Mouse (Mus musculus) cortical plate, adult 2 months (tissue): ENCODE results near the gene Clec2i. TPM values are rescaled to one million over a fixed set of nuclear protein-coding genes. Genes with fewer than 3 reads are reported as not detected.
A peak's percentile ranks its signal among the peaks of the same experiment; 100 is the strongest.

Experiments
- H3K27ac ChIP-seq: fragments of 200-500 bp; 2 replicates; pipeline ENCODE4 v1.5.1; 2012; ENCODE audit warnings: low read length, control low read depth, inconsistent platforms; ENCODE audit not compliant: insufficient read depth
- H3K4me1 ChIP-seq: fragments of 200-500 bp; 2 replicates; pipeline ENCODE4 v1.6.1; 2011; ENCODE audit warnings: low read length; ENCODE audit not compliant: control insufficient read depth, insufficient read depth
- H3K4me3 ChIP-seq: fragments of 200-500 bp; 2 replicates; pipeline ENCODE4 v1.5.1; 2011; ENCODE audit warnings: mild to moderate bottlenecking, low read length, control low read depth; ENCODE audit not compliant: insufficient read depth
- CTCF ChIP-seq: fragments of 200-500 bp; IDR thresholded peaks from 2 replicates; pipeline ENCODE4 v1.5.1; 2011; ENCODE audit warnings: mild to moderate bottlenecking, control low read depth, low read length; ENCODE audit not compliant: insufficient read depth; ENCODE audit errors: extremely low read depth
- POLR2A ChIP-seq: fragments of 200-500 bp; IDR thresholded peaks from 2 replicates; pipeline ENCODE4 v1.6.1; 2011; ENCODE audit warnings: mild to moderate bottlenecking, low read length, control low read depth; ENCODE audit not compliant: insufficient read depth; ENCODE audit errors: extremely low read depth
- polyA plus RNA-seq: library from polyadenylated mRNA; depleted of rRNA; stranded (reverse); fragments of >200 nt; gene quantifications from 2 replicates; pipeline ENCODE4 v1.2.3, GENCODE M21; 2012

Clec2i gene
- polyA plus RNA-seq, 1 experiment, result not detected

- TF ChIP-seq POLR2A, result no peak
- TF ChIP-seq CTCF, result no peak
- H3K4me1 ChIP-seq, result peaks cover 4% of the 10 kb centered on the region; the same call in 1 of the 2 replicates
- no peak overlapping the region for H3K27ac ChIP-seq
- peak overlapping the region; percentile 84 for H3K4me3 ChIP-seq
Observed at GRCm38 (mm10) chr6:128844131-128844530, 43.3 kb upstream of the Clec2i start.

- TF ChIP-seq CTCF (no peak), POLR2A (no peak)
- peak overlapping the region; percentile 84; the same call in 1 of the 2 replicates for H3K4me3 ChIP-seq
- H3K27ac ChIP-seq, result no peak overlapping the region
- peaks cover 4% of the 10 kb centered on the region; the same call in 1 of the 2 replicates for H3K4me1 ChIP-seq
Observed at GRCm38 (mm10) chr6:128844586-128845080, 42.8 kb upstream of the Clec2i start.

- H3K4me3 ChIP-seq, result no peak overlapping the region
- H3K27ac ChIP-seq, result no peak overlapping the region
- TF ChIP-seq POLR2A (no peak), CTCF (peak; percentile 88)
Observed at GRCm38 (mm10) chr6:128845319-128845979, 41.9 kb upstream of the Clec2i start.

GRCm38 (mm10) chr6:128845998-128846542 lies 41.3 kb upstream of the Clec2i start:
- H3K4me3 ChIP-seq, result no peak overlapping the region
- H3K4me1 ChIP-seq, result peaks cover 4% of the 10 kb centered on the region; the same call in 1 of the 2 replicates
- no peak for TF ChIP-seq POLR2A
- no peak for TF ChIP-seq CTCF
- no peak overlapping the region for H3K27ac ChIP-seq

More at GRCm38 (mm10) chr6:128845319-128845979, 41.9 kb upstream of the Clec2i start:
- H3K4me1 ChIP-seq, result peaks cover 4% of the 10 kb centered on the region; the same call in 1 of the 2 replicates

GRCm38 (mm10) chr6:128847401-128847800 lies 40.0 kb upstream of the Clec2i start:
- Histone ChIP-seq H3K27ac (no peak overlapping the region), H3K4me1 (peaks cover 4% of the 10 kb centered on the region; the same call in 1 of the 2 replicates), H3K4me3 (no peak overlapping the region)
- no peak for TF ChIP-seq CTCF
- TF ChIP-seq POLR2A, result no peak

- 0 out of 2 replicates have a peak, but pooled peaks cover 2% of the 10 kb centered on the region for H3K4me1 ChIP-seq
- TF ChIP-seq POLR2A (no peak), CTCF (peak; percentile 54)
- H3K27ac ChIP-seq, result no peak overlapping the region
- H3K4me3 ChIP-seq, result no peak overlapping the region
Observed at GRCm38 (mm10) chr6:128849902-128850301, 37.5 kb upstream of the Clec2i start.

- Histone ChIP-seq H3K27ac (no peak overlapping the region), H3K4me1 (no peaks in the 10 kb centered on the region), H3K4me3 (no peak overlapping the region)
- no peak for TF ChIP-seq POLR2A
- TF ChIP-seq CTCF, result no peak
Observed at GRCm38 (mm10) chr6:128850671-128851070, 36.7 kb upstream of the Clec2i start.

GRCm38 (mm10) chr6:128851151-128851550 lies 36.2 kb upstream of the Clec2i start:
- Histone ChIP-seq H3K4me3 (no peak overlapping the region), H3K27ac (no peak overlapping the region), H3K4me1 (no peaks in the 10 kb centered on the region)
- TF ChIP-seq CTCF, result no peak
- TF ChIP-seq POLR2A, result no peak

GRCm38 (mm10) chr6:128852766-128853165 lies 34.6 kb upstream of the Clec2i start:
- TF ChIP-seq CTCF (no peak), POLR2A (no peak)
- H3K4me1 ChIP-seq, result no peaks in the 10 kb centered on the region
- H3K27ac ChIP-seq, result no peak overlapping the region
- H3K4me3 ChIP-seq, result no peak overlapping the region

- no peaks in the 10 kb centered on the region for H3K4me1 ChIP-seq
- TF ChIP-seq CTCF (peak; percentile 38; the same call in 1 of the 2 replicates), POLR2A (no peak)
- H3K4me3 ChIP-seq, result no peak overlapping the region
- H3K27ac ChIP-seq, result no peak overlapping the region
Observed at GRCm38 (mm10) chr6:128854024-128854820, 33.2 kb upstream of the Clec2i start.
